Mouse (Mus musculus) cortical plate, adult 2 months (tissue): ENCODE data around the gene Glt8d1. TPM values are rescaled to one million over a fixed set of nuclear protein-coding genes. Genes with fewer than 3 reads are reported as not detected.

Experiments
- H3K27ac ChIP-seq: fragments of 200-500 bp; 2 replicates; pipeline ENCODE4 v1.5.1; 2012; ENCODE audit warnings: low read length, control low read depth, inconsistent platforms; ENCODE audit not compliant: insufficient read depth
- H3K4me1 ChIP-seq: fragments of 200-500 bp; 2 replicates; pipeline ENCODE4 v1.6.1; 2011; ENCODE audit warnings: low read length; ENCODE audit not compliant: control insufficient read depth, insufficient read depth
- H3K4me3 ChIP-seq: fragments of 200-500 bp; 2 replicates; pipeline ENCODE4 v1.5.1; 2011; ENCODE audit warnings: mild to moderate bottlenecking, low read length, control low read depth; ENCODE audit not compliant: insufficient read depth
- CTCF ChIP-seq: fragments of 200-500 bp; IDR thresholded peaks from 2 replicates; pipeline ENCODE4 v1.5.1; 2011; ENCODE audit warnings: mild to moderate bottlenecking, control low read depth, low read length; ENCODE audit not compliant: insufficient read depth; ENCODE audit errors: extremely low read depth
- POLR2A ChIP-seq: fragments of 200-500 bp; IDR thresholded peaks from 2 replicates; pipeline ENCODE4 v1.6.1; 2011; ENCODE audit warnings: mild to moderate bottlenecking, low read length, control low read depth; ENCODE audit not compliant: insufficient read depth; ENCODE audit errors: extremely low read depth
- polyA plus RNA-seq: library from polyadenylated mRNA; depleted of rRNA; stranded (reverse); fragments of >200 nt; gene quantifications from 2 replicates; pipeline ENCODE4 v1.2.3, GENCODE M21; 2012; rRNA removed

The Glt8d1 gene
- polyA plus RNA-seq, 1 experiment, result 94.9 TPM

DNA sequence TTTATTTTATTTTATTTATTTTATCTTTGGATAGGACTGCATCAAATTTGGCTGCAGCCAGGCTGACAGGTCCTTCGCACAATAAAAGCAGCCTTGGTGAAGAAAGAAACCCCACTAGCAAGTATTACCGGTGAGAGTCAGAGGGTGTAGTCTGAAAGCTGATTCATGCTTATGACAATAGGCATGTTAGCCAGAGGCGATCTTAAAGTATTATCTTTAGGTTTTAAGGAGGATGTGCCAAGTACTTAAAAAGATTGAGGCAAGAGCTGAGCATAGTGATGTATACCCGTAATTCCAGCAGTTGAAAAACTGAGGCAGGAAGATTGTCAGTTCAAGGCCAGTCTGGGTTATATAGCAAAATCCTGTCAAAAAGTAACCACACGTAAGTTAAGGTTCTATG is 44.1 kb downstream of the Glt8d1 start:
- Histone ChIP-seq H3K27ac (no peak overlapping the region), H3K4me3 (no peak overlapping the region), H3K4me1 (no peaks in the 10 kb centered on the region)
- TF ChIP-seq CTCF (no peak), POLR2A (no peak)

- Histone ChIP-seq H3K4me3 (no peak overlapping the region), H3K4me1 (no peaks in the 10 kb centered on the region), H3K27ac (no peak overlapping the region)
- TF ChIP-seq POLR2A (no peak), CTCF (no peak)
Measured at GRCm38 (mm10) chr14:31045817-31046216, 44.6 kb downstream of the Glt8d1 start.

Other genes starting within 250 kb of the Glt8d1 start
- gene Tmem110, start 175.8 kb upstream of the Glt8d1 start, polyA plus RNA-seq, result 36.5 and 38.4 TPM in 2 replicates
- 2.5 and 3.0 TPM in 2 replicates for gene Mustn1, start 122.2 kb upstream of the Glt8d1 start, polyA plus RNA-seq
- 0.04 and 0.09 TPM in 2 replicates for gene Itih4, start 114.9 kb upstream of the Glt8d1 start, polyA plus RNA-seq
- 33.1 and 33.5 TPM in 2 replicates for gene Itih3, start 77.6 kb upstream of the Glt8d1 start, polyA plus RNA-seq
- not detected in 2 replicates for gene Itih1, start 58.1 kb upstream of the Glt8d1 start, polyA plus RNA-seq
- gene Nek4, start 50.0 kb upstream of the Glt8d1 start, polyA plus RNA-seq, result 13.3 and 14.2 TPM in 2 replicates
- gene Spcs1, start 272 bp downstream of the Glt8d1 start, polyA plus RNA-seq, result 251 and 272 TPM in 2 replicates
- gene Pbrm1, start 17.7 kb downstream of the Glt8d1 start, polyA plus RNA-seq, result 15.5 and 17.0 TPM in 2 replicates
- 55.6 and 57.8 TPM in 2 replicates for gene Gnl3, start 17.8 kb downstream of the Glt8d1 start, polyA plus RNA-seq
- gene Smim4, start 127.6 kb downstream of the Glt8d1 start, polyA plus RNA-seq, result 26.7 and 28.4 TPM in 2 replicates
- gene Nt5dc2, start 129.7 kb downstream of the Glt8d1 start, polyA plus RNA-seq, result 12.8 and 13.0 TPM in 2 replicates
- 17.0 and 17.6 TPM in 2 replicates for gene Stab1, start 167.2 kb downstream of the Glt8d1 start, polyA plus RNA-seq
- 43.3 and 50.1 TPM in 2 replicates for gene Tnnc1, start 206.9 kb downstream of the Glt8d1 start, polyA plus RNA-seq
- 293 TPM in 2 replicates for gene Nisch, start 215.5 kb downstream of the Glt8d1 start, polyA plus RNA-seq
- gene Sema3g, start 216.5 kb downstream of the Glt8d1 start, polyA plus RNA-seq, result 3.1 and 3.2 TPM in 2 replicates
- 5.3 and 7.6 TPM in 2 replicates for gene Phf7, start 249.9 kb downstream of the Glt8d1 start, polyA plus RNA-seq